Mouse (Mus musculus) liver, adult 10 weeks (tissue): ENCODE results near the gene Pex19. TPM values are rescaled to one million over a fixed set of nuclear protein-coding genes. Genes with fewer than 3 reads are reported as not detected.

Source experiments
- polyA plus RNA-seq: library from polyadenylated mRNA; stranded (reverse); fragments of 350-450 nt; fragmentation: Illumina TruSeq; extraction: RNeasy Lipid Tissue Mini Kit (QIAGEN cat#74804); gene quantifications from one replicate; pipeline ENCODE4 v1.2.3, GENCODE M21; 2014; ENCODE audit warnings: low read depth, low replicate concordance

Pex19 gene
- 73.3 TPM for polyA plus RNA-seq

GRCm38 (mm10) chr1:172126376-172127347 lies at the start of gene Pex19:
Gene Pex19, plus strand, starts transcription at chr1:172126755.

GRCm38 (mm10) chr1:172082101-172082898 lies 44.3 kb upstream of the Pex19 start, which contains the start of the genes Copa and Ncstn:
Gene Copa, plus strand, starts transcription at chr1:172082529.
Gene Ncstn, minus strand, starts transcription at chr1:172082795.

GRCm38 (mm10) chr1:172147835-172148278 lies 21.3 kb downstream of the Pex19 start, which contains the start of gene Dcaf8:
Gene Dcaf8, plus strand, starts transcription at chr1:172148084.

Other genes with a start within 250 kb of the Pex19 start
- gene Gm10521, start 231.1 kb upstream of the Pex19 start, polyA plus RNA-seq: 0.95 TPM
- 1.8 TPM for gene Slamf6, start 209.2 kb upstream of the Pex19 start, polyA plus RNA-seq
- 0.24 TPM for gene Vangl2, start 98.3 kb upstream of the Pex19 start, polyA plus RNA-seq
- gene Nhlh1, start 69.2 kb upstream of the Pex19 start, polyA plus RNA-seq: not detected
- 106 TPM for gene Copa, start 44.2 kb upstream of the Pex19 start, polyA plus RNA-seq
- gene Ncstn, start 44.0 kb upstream of the Pex19 start, polyA plus RNA-seq: 12.3 TPM
- 55.5 TPM for gene Dcaf8, start 21.3 kb downstream of the Pex19 start, polyA plus RNA-seq
- 15.9 TPM for gene Pea15a, start 80.0 kb downstream of the Pex19 start, polyA plus RNA-seq
- not detected for gene Casq1, start 93.1 kb downstream of the Pex19 start, polyA plus RNA-seq
- gene Atp1a4, start 131.7 kb downstream of the Pex19 start, polyA plus RNA-seq: not detected
- 0.48 TPM for gene Igsf8, start 134.9 kb downstream of the Pex19 start, polyA plus RNA-seq
- 0.19 TPM for gene Atp1a2, start 171.3 kb downstream of the Pex19 start, polyA plus RNA-seq
- gene Kcnj9, start 202.6 kb downstream of the Pex19 start, polyA plus RNA-seq: not detected
- gene Kcnj10, start 214.5 kb downstream of the Pex19 start, polyA plus RNA-seq: 1.0 TPM
- 7.2 TPM for gene Pigm, start 249.8 kb downstream of the Pex19 start, polyA plus RNA-seq